Mouse (Mus musculus) MEL (cell line): ENCODE data around the gene Cep131. TPM values are rescaled to one million over a fixed set of nuclear protein-coding genes. Genes with fewer than 3 reads are reported as not detected.

Experiments used
- DNase-seq: peaks from one replicate; pipeline ENCODE4 v3.0.0; 2011; ENCODE audit warnings: low read depth, low spot score
- H3K27ac ChIP-seq: 2 replicates; pipeline ENCODE4 v1.5.1; 2012; ENCODE audit warnings: low read depth, mild to moderate bottlenecking, control low read depth, low read length, moderate library complexity; ENCODE audit not compliant: control insufficient read depth
- H3K27me3 ChIP-seq, 2 experiments: fragments of 150-350 bp in 1 of 2; sonication (generic) in 1 of 2; 2 replicates each; pipeline ENCODE4 v1.6.1; 2012; ENCODE audit warnings: low read length in 2 of 2, mild to moderate bottlenecking in 2 of 2, improper control_type of control experiment in 1 of 2, moderate library complexity in 1 of 2; ENCODE audit not compliant: insufficient read depth in 2 of 2, control insufficient read depth in 1 of 2
- H3K36me3 ChIP-seq, 2 experiments: 2 replicates each; pipeline ENCODE4 v1.6.1; 2012 to 2014; ENCODE audit warnings: low read length in 2 of 2, improper control_type of control experiment in 1 of 2, inconsistent platforms in 1 of 2, mild to moderate bottlenecking in 1 of 2; ENCODE audit not compliant: insufficient read depth in 2 of 2, control insufficient read depth in 1 of 2
- H3K4me1 ChIP-seq, 2 experiments: fragments of 150-350 bp in 1 of 2; sonication (generic) in 1 of 2; 2 replicates each; pipeline ENCODE4 v1.6.1; 2012; ENCODE audit warnings: low read length in 2 of 2, improper control_type of control experiment in 1 of 2, mild to moderate bottlenecking in 1 of 2; ENCODE audit not compliant: insufficient read depth in 2 of 2, control insufficient read depth in 1 of 2
- H3K4me3 ChIP-seq, 2 experiments: fragments of 150-350 bp in 1 of 2; sonication (generic) in 1 of 2; 2 replicates each; pipeline ENCODE4 v1.5.1; 2012; ENCODE audit warnings: low read depth in 2 of 2, low read length in 2 of 2, mild to moderate bottlenecking in 2 of 2, moderate library complexity in 2 of 2, control low read depth in 1 of 2, improper control_type of control experiment in 1 of 2; ENCODE audit not compliant: control insufficient read depth in 1 of 2, insufficient read depth in 1 of 2
- H3K79me2 ChIP-seq: 2 replicates; pipeline ENCODE4 v1.6.1; 2012; ENCODE audit warnings: mild to moderate bottlenecking, low read length, moderate library complexity; ENCODE audit not compliant: control insufficient read depth, poor library complexity, insufficient read depth
- H3K9ac ChIP-seq: 2 replicates; pipeline ENCODE4 v1.6.1; 2012; ENCODE audit warnings: low read depth, mild to moderate bottlenecking, control low read depth, low read length, moderate library complexity; ENCODE audit not compliant: control insufficient read depth, poor library complexity, severe bottlenecking
- H3K9me3 ChIP-seq: fragments of 150-350 bp; sonication (generic); replicated peaks from 2 replicates; pipeline ENCODE4 v1.6.1; 2012; ENCODE audit warnings: mild to moderate bottlenecking, low read length, improper control_type of control experiment, moderate library complexity; ENCODE audit not compliant: insufficient read depth
- CHD1 ChIP-seq: IDR thresholded peaks from 2 replicates; pipeline ENCODE4 v1.6.1; 2012; ENCODE audit warnings: low read depth, mild to moderate bottlenecking, inconsistent platforms, low read length, improper control_type of control experiment
- CHD2 ChIP-seq: IDR thresholded peaks from 2 replicates; pipeline ENCODE4 v1.6.1; 2011; ENCODE audit warnings: low read length, improper control_type of control experiment
- GABPA ChIP-seq: IDR thresholded peaks from 2 replicates; pipeline ENCODE4 v1.6.1; 2012; ENCODE audit warnings: low read depth, mild to moderate bottlenecking, inconsistent platforms, low read length, improper control_type of control experiment, moderate library complexity
- MAFK ChIP-seq: IDR thresholded peaks from 2 replicates; pipeline ENCODE4 v1.6.1; 2011; ENCODE audit warnings: low read depth, mild to moderate bottlenecking, low read length, improper control_type of control experiment, borderline replicate concordance
- MAX ChIP-seq: IDR thresholded peaks from 2 replicates; pipeline ENCODE4 v1.6.1; 2011; ENCODE audit warnings: low read length, improper control_type of control experiment
- MEF2A ChIP-seq: IDR thresholded peaks from 2 replicates; pipeline ENCODE4 v1.6.1; 2014; ENCODE audit warnings: low read depth, mild to moderate bottlenecking, inconsistent platforms, low read length, improper control_type of control experiment; ENCODE audit not compliant: poor library complexity, insufficient replicate concordance, severe bottlenecking; ENCODE audit errors: extremely low read depth
- MXI1 ChIP-seq: IDR thresholded peaks from 2 replicates; pipeline ENCODE4 v1.6.1; 2011; ENCODE audit warnings: mild to moderate bottlenecking, low read depth, low read length, improper control_type of control experiment
- POLR2AphosphoS5 ChIP-seq: IDR thresholded peaks from 2 replicates; pipeline ENCODE4 v1.6.1; 2012; ENCODE audit warnings: low read depth, borderline replicate concordance, mild to moderate bottlenecking, inconsistent platforms, low read length, moderate library complexity, mixed read lengths
- UBTF ChIP-seq: IDR thresholded peaks from 2 replicates; pipeline ENCODE4 v1.6.1; 2012; ENCODE audit warnings: low read depth, mild to moderate bottlenecking, inconsistent platforms, low read length, improper control_type of control experiment, moderate library complexity, borderline replicate concordance; ENCODE audit not compliant: insufficient read depth
- ZMIZ1 ChIP-seq: IDR thresholded peaks from 2 replicates; pipeline ENCODE4 v1.6.1; 2012; ENCODE audit warnings: low read depth, mild to moderate bottlenecking, inconsistent platforms, low read length, improper control_type of control experiment, moderate library complexity
- ZNF384 ChIP-seq: IDR thresholded peaks from 2 replicates; pipeline ENCODE4 v1.6.1; 2012; ENCODE audit warnings: low read depth, mild to moderate bottlenecking, inconsistent platforms, low read length, improper control_type of control experiment
- polyA plus RNA-seq, 2 experiments: library from polyadenylated mRNA; stranded (reverse) in 1 of 2; unstranded in 1 of 2; fragments of >175 nt in 1 of 2; fragments of >200 nt in 1 of 2; gene quantifications; 2 replicates each; pipeline versions ENCODE4 v1.2.1 to v1.2.4; 2012; ENCODE audit warnings: low replicate concordance in 2 of 2, low read depth in 1 of 2; ENCODE audit not compliant: insufficient read length in 2 of 2, insufficient read depth in 1 of 2, missing spikeins in 1 of 2
- total RNA-seq: library from RNA; depleted of rRNA; stranded (reverse); fragments of 300-350 nt; gene quantifications from 2 replicates; pipeline ENCODE4 v1.2.3, GENCODE M21; 2012

The Cep131 gene
- total and polyA plus RNA-seq, 3 experiments = 21.6 to 26.6 TPM; not detected in 1

GRCm38 (mm10) chr11:120064668-120065040 is 22.0 kb downstream of the Cep131 start:
- no peaks in the 10 kb centered on the region; a peak in 1 of 4 replicates for H3K4me1 ChIP-seq
- TF ChIP-seq MEF2A (no peak), ZNF384 (no peak), CHD1 (no peak)
- TF ChIP-seq, all 39 proteins: peak for 0
- no peaks in the 10 kb centered on the region for H3K79me2 ChIP-seq
- no peaks in the 10 kb centered on the region for H3K9me3 ChIP-seq
- H3K27me3 ChIP-seq = no peaks in the 10 kb centered on the region
- H3K36me3 ChIP-seq = no peaks in the 10 kb centered on the region
- no peak for DNase-seq
- H3K4me3 ChIP-seq = no peak overlapping the region
- no peak overlapping the region for H3K9ac ChIP-seq
- no peak overlapping the region for H3K27ac ChIP-seq

GRCm38 (mm10) chr11:120064006-120064667 is 22.5 kb downstream of the Cep131 start:
- Histone ChIP-seq H3K27me3 (no peaks in the 10 kb centered on the region), H3K4me3 (no peak overlapping the region), H3K9ac (no peak overlapping the region), H3K4me1 (no peaks in the 10 kb centered on the region; a peak in 1 of 4 replicates), H3K36me3 (no peaks in the 10 kb centered on the region), H3K27ac (no peak overlapping the region), H3K9me3 (no peaks in the 10 kb centered on the region), H3K79me2 (no peaks in the 10 kb centered on the region)
- TF ChIP-seq UBTF = no peak
- TF ChIP-seq MXI1 = no peak
- TF ChIP-seq CHD2 = no peak
- no peak for TF ChIP-seq MAX
- no peak for TF ChIP-seq MAFK
- TF ChIP-seq ZMIZ1 = no peak
- TF ChIP-seq POLR2AphosphoS5 = no peak
- TF ChIP-seq GABPA = no peak
- peak; percentile 50 for DNase-seq

GRCm38 (mm10) chr11:120063326-120063725 is 23.3 kb downstream of the Cep131 start:
- no peak for TF ChIP-seq MXI1
- Histone ChIP-seq H3K27ac (no peak overlapping the region), H3K4me1 (no peaks in the 10 kb centered on the region; a peak in 1 of 4 replicates), H3K27me3 (no peaks in the 10 kb centered on the region; a peak in 2 of 4 replicates), H3K4me3 (no peak overlapping the region), H3K36me3 (no peaks in the 10 kb centered on the region), H3K9ac (no peak overlapping the region), H3K79me2 (no peaks in the 10 kb centered on the region), H3K9me3 (no peaks in the 10 kb centered on the region)
- no peak for DNase-seq
